ENCODE assay signal across 31 mouse cellular contexts in genomic region chr5:37017222-37017621, GRCm38 (mm10). TPM values are rescaled to one million over a fixed set of nuclear protein-coding genes. Genes with fewer than 3 reads are reported as not detected.
DNase-seq lines count a peak whose midpoint lies in the region; ATAC-seq and TF ChIP-seq lines count a peak whose summit lies in the region.
"Had no signal": no experiment of that assay in that cellular context is flagged by ENCODE, and none has a peak within 500 bp of the region (broad histone marks: within the 10 kb centered on the region; RNA-seq: fewer than 3 reads in every experiment).

No protein-coding gene starts in this region.

- no peak overlapping the region for H3K4me2 ChIP-seq in forebrain, embryonic 13.5 days
- H3K4me2 ChIP-seq: embryonic facial prominence, embryonic 13.5 days; forebrain, embryonic 12.5 days; heart, embryonic 12.5 days; heart, embryonic 15.5 days; hindbrain, embryonic 14.5 days had no signal

- peak overlapping the region; percentile 4; the same call in 1 of the 2 replicates for H3K27ac ChIP-seq in bone marrow macrophage, adult 2 months (ENCODE audit: insufficient read depth, low read depth, low read length)
- H3K27ac ChIP-seq in forebrain, embryonic 13.5 days, result no peak overlapping the region
- H3K27ac ChIP-seq: embryonic facial prominence, embryonic 10.5 days; embryonic facial prominence, embryonic 13.5 days; forebrain, embryonic 12.5 days; heart, embryonic 15.5 days; hindbrain, embryonic 14.5 days; hindbrain, postnatal 0 days had no signal

- H3K9me3 ChIP-seq in forebrain, embryonic 13.5 days (replicated peaks), result no peaks in the 10 kb centered on the region
- H3K9me3 ChIP-seq: embryonic facial prominence, embryonic 10.5 days; embryonic facial prominence, embryonic 13.5 days; forebrain, embryonic 12.5 days; heart, embryonic 12.5 days; heart, embryonic 15.5 days had no signal

- no peak overlapping the region for H3K4me3 ChIP-seq in bone marrow macrophage, adult 2 months (ENCODE audit: insufficient read depth, low read length)
- no peak overlapping the region for H3K4me3 ChIP-seq in forebrain, embryonic 13.5 days
- H3K4me3 ChIP-seq: embryonic facial prominence, embryonic 10.5 days; embryonic facial prominence, embryonic 13.5 days; erythroblast, embryonic 14.5 days; forebrain, embryonic 12.5 days; heart, embryonic 12.5 days; heart, embryonic 15.5 days had no signal

- H3K9ac ChIP-seq in forebrain, embryonic 13.5 days, result no peak overlapping the region
- H3K9ac ChIP-seq: embryonic facial prominence, embryonic 13.5 days; forebrain, embryonic 12.5 days; heart, embryonic 12.5 days; heart, embryonic 15.5 days; hindbrain, embryonic 14.5 days had no signal

- peaks cover 12% of the 10 kb centered on the region for H3K4me1 ChIP-seq in bone marrow macrophage, adult 2 months (ENCODE audit: control insufficient read depth, insufficient read depth, low read length)
- peaks cover 5% of the 10 kb centered on the region; the same call in 1 of the 2 replicates for H3K4me1 ChIP-seq in forebrain, embryonic 13.5 days
- H3K4me1 ChIP-seq: embryonic facial prominence, embryonic 13.5 days; heart, embryonic 12.5 days had no signal

- DNase-seq in heart, adult 11 months, result peak; percentile 49
- no peak for DNase-seq in heart, postnatal 25 days (ENCODE audit: low spot score)
- no peak for DNase-seq in lung, postnatal 10 days
- no peak for DNase-seq in spleen, adult 12 weeks (ENCODE audit: low spot score)
- DNase-seq: adrenal gland, postnatal 10 days; adrenal gland, postnatal 36 days; cerebellum, adult 11 months; cerebellum, adult 2 months; cerebellum, adult 9-11 months; cerebellum, postnatal 25 days; embryo, embryonic 11 days; gastrocnemius, postnatal 10 days; gastrocnemius, postnatal 36 days; heart, adult 18-20 months; heart, postnatal 10 days; heart, postnatal 4 days had no signal

- intact Hi-C loops in heart, postnatal 25 days (cut with DNase I), result no loop called here

- ATAC-seq in megakaryocyte, adult 5-6 weeks (ENCODE audit: poor library complexity, severe bottlenecking), result peak; percentile 85
- ATAC-seq in forebrain, embryonic 13.5 days, result no peak
- ATAC-seq: CD4-positive, CD25-positive, alpha-beta regulatory T cell, adult 4 months; forebrain, embryonic 16.5 days; hindbrain, postnatal 0 days; inflammation-experienced regulatory T-cells, adult 6 months had no signal

- no peaks in the 10 kb centered on the region for H3K36me3 ChIP-seq in forebrain, embryonic 13.5 days (ENCODE audit: poor library complexity, severe bottlenecking)
- H3K36me3 ChIP-seq: embryonic facial prominence, embryonic 10.5 days; embryonic facial prominence, embryonic 13.5 days; forebrain, embryonic 12.5 days; heart, embryonic 12.5 days; heart, embryonic 15.5 days had no signal

- no peak for TF ChIP-seq POLR2A in bone marrow macrophage, adult 2 months (IDR thresholded peaks at IDR 0.05; ENCODE audit: borderline replicate concordance, low read depth, low read length)

- H3K27me3 ChIP-seq in forebrain, embryonic 13.5 days, result peaks cover 34% of the 10 kb centered on the region

- 80% methylated on average over 3 of the region's 3 CpGs for WGBS in forebrain, embryonic 13.5 days

- no peak for TF ChIP-seq CTCF in bone marrow macrophage, adult 2 months (IDR thresholded peaks at IDR 0.05; ENCODE audit: low read depth, low read length)

RNA-seq across cellular contexts. Expression of gene Wfs1, which starts 28.2 kb away (rescaled TPM):
- 100 to 1,000 TPM in 1 of 2 experiments, 10 to 100 TPM in 1; 79.0 to 107 TPM for total RNA-seq in heart, postnatal 25 days (2021)
- polyA plus RNA-seq in bone marrow macrophage, adult 2 months (2012; ENCODE audit: insufficient read depth, insufficient read length, missing spikeins), result 3.6 and 4.3 TPM in 2 replicates
- total RNA-seq in megakaryocyte, adult 5-6 weeks (2015), result 5.3 and 5.4 TPM in 2 replicates
- total RNA-seq in megakaryocyte, adult 5-6 weeks (2017), result 6.0 and 7.5 TPM in 2 replicates
- polyA plus RNA-seq in forebrain, embryonic 13.5 days (2015; fragmentation: Nextera tagmentation; extraction: Ambion mirVana), result 5.3 and 6.5 TPM in 2 replicates
- total RNA-seq: MEL had no signal

Comparison
In these comparisons a context has a peak if more than half of its experiments do, and no peak if none do; other contexts are left out.
1. RNA of gene Wfs1, which starts 28.2 kb away (total RNA-seq): 79.0 to 107 TPM in heart, postnatal 25 days; 5.3 to 7.5 TPM in megakaryocyte, adult 5-6 weeks; every median in the first group is over 4 times any median in the second.